Mouse (Mus musculus): ENCODE results near the gene 1110008L16Rik. TPM values are rescaled to one million over a fixed set of nuclear protein-coding genes. Genes with fewer than 3 reads are reported as not detected.

The 1110008L16Rik gene
- total RNA-seq, 2 experiments from 2014 or later = 11.3 to 15.2 TPM

DNA sequence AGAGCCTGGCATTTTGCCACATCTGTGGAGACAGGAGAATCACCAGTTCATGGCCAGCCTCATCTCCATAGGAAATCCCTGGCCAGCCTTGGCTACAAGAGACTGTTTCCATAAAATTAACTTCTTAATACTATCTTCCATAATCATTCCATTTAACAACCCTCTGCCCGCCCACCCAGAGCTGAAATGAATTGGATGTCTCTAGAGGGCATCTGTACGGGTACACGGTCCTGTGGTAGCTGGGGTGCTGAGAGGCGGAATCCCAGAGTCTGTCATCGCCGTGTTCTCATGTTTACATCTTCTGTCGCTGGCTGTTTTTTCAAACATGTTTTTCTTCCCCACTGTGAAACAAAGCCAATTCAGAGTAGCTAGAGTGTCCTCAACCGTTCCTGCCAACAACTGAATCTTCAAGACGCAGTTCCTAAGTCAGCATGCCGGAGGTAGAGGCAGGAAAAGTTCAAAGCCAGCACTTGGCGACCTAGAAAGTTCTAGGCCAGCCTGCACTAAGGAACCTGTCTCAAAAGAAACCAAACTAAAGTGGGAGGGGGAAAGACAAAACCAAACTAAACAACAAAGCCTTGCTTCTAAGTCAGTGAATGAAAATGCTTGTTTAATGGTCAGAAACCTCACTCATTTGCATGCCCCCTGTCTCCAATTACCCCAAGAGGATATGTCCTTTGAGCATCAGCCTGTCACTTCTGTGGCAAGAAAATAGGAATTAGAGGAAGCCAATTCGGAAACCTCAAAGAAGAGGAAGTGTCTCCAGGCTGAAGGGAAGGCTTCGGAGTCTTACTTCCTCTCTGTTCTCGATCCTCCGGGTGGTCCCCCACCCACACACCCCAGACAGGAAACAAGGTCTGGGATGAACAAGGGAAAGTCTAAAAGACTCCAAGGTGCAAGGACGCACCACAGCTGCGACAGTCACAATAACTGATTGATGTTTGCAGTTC, 90.0 kb downstream of the 1110008L16Rik start:
- no peak for DNase-seq (ENCODE audit: low spot score in 2 of 2)

DNA sequence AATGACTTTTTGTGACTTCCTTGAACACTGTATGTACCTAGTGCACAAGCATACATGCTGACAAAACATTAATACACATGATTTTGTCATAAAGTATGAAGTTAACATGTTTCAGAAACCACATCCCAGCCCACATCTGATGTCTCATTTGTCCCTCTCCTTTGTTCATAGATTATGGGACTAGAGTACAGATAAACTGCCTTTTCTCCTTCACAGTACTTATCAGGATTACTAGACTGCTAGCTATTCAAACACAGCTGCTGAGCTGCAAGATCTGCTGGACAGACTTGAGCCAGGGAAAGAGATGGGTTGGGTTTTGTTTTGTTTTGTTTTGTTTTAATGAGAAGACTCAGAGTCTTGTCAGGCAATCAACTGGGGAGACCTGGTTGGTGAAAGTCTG, 92.7 kb downstream of the 1110008L16Rik start:
- DNase-seq (ENCODE audit: low spot score in 2 of 2) = no peak

DNA sequence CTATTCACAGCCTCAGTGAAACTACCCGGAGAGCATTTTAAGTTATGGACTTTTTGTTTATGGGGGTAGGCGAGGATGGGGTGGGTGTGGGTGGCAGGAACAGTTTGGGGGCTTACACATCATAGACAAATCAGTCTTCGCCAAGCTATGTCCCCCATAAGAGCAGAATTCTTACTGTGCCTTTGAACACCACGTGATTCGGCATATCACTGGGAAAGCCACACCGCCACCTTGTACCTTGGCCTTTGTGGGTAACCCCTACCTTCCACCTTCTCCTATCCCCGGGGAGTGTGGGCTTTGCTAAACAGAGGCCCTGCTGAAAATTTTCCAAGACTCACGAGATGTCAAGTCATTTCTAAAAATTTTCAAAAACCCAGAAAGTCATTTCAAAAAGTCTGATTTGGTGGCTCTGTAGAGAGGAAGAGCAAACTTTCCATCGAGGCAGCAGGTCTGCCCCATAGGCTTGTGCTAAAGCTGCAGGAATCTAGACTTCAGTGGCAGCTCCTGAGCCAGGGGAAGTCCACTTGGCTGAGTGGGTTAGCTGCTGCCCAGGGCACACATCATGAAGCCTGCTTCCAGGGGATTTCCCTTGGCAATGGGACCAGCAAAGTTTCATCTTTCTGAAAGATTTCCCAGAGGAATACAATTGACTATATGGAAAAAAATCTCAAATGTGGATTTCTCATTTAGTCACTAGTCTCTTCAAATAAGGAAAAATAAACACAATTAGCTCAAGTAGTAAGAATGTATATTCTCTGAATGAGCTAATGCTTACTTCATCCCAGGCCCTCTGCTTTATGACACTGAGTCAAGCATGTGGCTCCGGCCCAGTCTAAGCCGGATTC, 93.6 kb downstream of the 1110008L16Rik start:
- DNase-seq (ENCODE audit: low spot score in 2 of 2) = no peak

DNA sequence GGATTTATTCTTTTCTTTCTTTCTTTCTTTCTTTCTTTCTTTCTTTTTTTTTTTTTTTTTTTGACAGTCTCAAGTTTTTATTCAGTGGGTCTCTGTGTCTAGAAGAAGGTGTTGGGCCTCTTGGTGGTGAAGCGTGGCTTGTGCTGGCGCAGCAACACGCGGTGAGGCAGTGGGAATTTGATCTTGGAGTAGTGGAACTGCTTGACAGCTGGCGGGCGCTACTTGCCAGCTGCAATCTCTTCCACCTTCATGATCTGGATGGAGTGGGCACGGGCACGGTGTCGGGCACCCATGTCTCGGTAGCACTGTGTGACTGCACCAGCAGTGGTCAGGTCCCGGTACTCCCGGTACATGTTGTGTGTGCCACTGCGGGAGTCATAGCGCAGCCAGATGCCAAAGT, 96.2 kb downstream of the 1110008L16Rik start:
- peak in 1 of 2 experiments; percentile 12 for DNase-seq (ENCODE audit: low spot score in 2 of 2)

DNA sequence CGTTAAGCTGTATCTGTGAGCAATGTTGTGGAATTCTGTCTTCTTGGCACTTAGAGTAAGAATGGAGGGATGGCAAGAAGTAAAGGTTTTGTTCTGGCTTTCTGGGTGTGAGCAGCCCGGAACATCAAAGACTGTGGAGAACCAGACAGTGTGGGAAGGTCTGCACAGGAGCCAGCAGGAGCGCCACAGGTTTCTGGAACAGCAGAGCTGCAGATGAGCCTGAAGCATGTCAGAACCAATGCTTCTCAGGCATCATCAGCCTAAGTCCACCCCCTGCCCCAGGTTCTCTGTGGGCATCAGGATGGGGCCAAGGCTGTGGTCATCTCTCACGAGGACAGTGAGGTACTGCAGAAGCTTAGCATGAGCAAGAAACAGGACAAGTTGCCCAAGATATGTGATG, 97.2 kb downstream of the 1110008L16Rik start:
- DNase-seq (ENCODE audit: low spot score in 2 of 2) = no peak

DNA sequence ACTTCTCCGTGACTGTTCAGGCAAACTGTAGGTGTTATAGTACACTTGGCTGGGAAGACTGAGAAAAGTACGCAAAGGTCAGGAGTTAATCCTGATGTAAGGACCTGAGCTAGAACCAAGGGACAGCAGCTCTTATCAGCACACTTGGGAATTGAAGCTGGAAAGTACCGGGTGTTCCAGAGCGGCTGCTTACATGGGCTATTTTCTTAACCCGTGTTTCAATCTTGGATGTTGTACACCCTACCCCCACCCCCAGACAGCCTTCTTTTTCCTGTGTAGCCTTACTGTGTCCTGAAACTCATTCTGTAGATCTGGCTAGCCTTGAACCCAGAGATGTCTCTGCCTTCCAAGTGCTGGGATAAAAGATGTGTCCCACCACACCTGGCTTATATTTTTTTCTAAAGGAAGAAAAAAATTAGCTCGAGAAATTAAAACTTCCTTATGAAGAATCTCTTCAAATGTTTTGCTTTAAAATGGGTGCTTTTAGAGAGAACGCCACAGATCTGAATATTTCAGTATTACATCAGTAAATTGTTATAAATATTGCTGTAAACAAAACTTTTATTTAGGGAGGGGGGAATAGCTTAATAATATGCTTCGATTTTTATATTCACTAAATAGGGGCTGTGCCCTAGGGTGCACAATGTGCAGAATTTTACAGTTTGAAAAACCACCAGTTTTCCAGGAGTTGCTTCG, 98.3 kb downstream of the 1110008L16Rik start:
- no peak for DNase-seq (ENCODE audit: low spot score in 2 of 2)

DNA sequence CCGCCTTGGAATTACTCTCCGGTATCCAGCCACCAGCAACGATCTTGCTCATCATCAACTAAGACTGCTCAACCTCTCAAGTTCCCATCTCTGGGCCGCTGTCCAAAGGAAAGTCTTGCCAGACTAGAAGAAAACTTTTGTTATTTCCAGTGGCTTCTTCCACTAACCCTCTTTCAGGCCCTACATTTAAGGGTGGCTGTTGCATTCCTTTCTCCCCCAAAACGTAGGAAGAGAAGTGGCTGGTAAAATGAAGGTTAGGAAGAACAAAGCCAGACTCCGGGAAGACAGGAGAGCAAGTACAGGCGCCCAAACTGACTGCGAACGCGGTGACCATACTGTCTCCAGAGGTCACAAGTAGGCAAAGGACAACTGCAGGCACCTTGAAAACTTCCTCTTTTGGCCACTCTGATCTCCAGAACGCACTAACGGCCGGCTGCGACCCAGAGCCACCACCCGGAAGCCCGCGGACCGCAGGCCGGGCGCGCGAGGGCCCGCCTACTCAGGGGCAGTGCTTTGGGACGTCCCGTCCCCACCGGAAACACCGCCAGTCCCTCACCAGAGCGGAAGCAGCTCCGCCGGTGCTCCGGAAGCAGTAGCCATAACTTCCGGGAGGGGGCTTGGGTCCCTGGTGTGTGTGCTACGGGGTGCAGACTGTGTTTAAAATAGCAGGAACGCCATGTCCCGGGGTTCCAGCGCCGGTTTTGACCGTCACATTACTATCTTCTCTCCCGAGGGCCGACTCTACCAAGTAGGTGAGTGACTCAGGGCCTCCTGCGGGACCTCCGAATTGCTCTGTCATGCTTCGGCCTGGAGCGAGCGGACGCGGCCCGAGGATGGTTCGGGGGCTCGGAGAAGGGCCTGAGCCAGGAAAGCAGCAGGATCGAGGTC, 99.1 kb downstream of the 1110008L16Rik start:
- DNase-seq (ENCODE audit: low spot score in 2 of 2) = peak; percentile 85 to 86

DNA sequence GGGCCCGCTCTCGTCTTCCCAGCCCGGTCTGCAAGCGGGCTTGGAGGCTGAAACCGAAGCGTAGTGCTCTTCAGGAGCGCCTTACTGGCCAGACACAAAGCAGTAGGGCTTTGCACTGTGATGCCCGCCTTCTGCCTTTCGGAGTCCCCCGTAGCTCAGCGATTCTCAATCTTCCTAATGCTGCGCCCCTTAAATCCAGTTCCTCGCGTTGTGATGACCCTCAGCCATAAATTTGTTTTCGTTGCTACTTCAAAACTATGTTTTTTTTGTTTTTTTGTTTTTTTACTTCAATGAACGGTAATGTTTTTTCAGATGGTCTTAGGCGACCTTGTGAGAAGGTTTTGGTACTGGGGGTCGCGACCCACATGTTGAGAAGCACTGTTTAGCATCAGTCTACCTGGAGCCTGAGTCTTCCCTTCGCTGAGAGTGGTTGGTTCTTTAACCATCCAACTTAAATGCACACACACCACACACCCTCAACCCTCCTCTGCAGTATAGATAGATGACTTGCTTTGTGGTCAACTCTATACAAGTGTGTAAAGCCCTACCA, 99.8 kb downstream of the 1110008L16Rik start:
- no peak for DNase-seq (ENCODE audit: low spot score in 2 of 2)

DNA sequence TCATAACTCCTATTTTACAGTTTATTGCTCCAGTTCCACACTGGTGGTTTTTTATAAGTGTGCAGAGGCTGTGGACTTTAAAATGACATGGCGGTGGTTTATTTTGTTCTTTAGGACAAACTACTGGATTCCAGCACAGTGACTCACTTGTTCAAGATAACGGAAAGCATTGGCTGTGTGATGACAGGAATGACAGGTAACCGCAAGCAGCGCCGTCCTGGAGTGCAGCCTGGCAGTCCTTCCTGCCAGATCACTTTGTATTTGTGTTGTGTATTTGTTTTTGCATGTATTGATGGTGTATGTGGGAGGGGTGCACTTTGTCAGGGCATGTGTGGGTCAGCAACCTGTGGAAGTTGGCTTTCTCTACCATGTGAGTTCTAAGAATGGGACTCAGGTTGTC, 108.5 kb downstream of the 1110008L16Rik start:
- no peak for DNase-seq (ENCODE audit: low spot score in 2 of 2)

DNA sequence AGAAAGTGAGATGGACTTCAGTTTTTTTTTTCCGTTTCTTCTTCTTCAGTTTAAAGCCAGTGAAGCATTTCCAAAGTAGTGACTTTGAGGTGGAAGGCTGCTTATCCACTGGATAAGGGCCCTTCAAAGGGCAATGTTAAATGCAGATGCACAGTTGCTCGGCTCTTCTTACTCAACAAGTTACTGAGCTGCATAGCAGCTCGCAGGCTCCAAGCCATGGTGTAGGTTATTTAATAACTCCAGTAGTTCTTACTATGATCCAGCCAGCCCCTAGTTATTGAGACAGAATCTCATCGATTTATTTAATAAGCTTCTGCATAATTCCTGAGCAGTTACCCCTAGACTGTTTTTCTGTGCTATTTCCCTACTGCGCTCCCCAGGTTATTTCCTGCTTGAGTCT, 115.9 kb downstream of the 1110008L16Rik start:
- no peak for DNase-seq (ENCODE audit: low spot score in 2 of 2)

DNA sequence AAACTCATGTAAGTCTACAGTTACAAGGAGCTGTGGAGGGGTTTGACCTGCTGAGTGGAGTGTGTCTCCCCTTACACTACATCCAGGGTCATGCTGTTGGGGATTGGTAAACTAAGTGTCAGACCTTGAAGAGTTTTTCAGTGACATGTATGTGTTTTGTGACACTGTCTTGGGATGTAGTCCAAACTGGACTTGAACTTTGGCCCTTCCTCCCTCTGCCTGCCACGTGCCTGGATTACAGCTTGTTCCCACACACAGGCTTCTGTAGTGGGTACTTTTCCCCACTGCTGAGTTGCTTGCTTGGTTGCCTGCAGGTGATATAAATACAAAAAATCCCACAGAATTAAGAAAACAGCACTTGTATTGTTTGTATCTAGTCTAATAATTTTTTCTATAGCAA, 116.4 kb downstream of the 1110008L16Rik start:
- no peak for DNase-seq (ENCODE audit: low spot score in 2 of 2)

DNA sequence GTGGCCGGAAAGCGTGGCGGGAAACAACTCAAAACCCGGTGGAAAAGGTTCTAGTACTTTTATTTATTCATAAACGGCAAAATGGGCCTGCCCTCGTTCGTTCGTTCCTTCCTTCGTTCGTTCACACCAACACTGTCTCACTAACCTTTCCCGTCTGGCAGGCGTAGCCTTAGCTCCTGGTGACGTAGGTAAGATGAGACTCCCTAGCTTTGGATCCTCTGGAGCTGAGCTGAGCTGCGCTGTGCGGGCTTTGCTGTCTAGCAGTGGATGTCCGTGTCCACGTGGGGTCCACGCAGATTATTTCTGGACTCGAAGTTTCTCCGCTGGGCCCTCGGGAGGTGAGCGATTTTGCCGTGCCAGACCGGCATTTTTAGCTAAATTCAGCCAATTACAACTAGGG, 120.8 kb downstream of the 1110008L16Rik start:
- DNase-seq (ENCODE audit: low spot score in 2 of 2) = no peak

DNA sequence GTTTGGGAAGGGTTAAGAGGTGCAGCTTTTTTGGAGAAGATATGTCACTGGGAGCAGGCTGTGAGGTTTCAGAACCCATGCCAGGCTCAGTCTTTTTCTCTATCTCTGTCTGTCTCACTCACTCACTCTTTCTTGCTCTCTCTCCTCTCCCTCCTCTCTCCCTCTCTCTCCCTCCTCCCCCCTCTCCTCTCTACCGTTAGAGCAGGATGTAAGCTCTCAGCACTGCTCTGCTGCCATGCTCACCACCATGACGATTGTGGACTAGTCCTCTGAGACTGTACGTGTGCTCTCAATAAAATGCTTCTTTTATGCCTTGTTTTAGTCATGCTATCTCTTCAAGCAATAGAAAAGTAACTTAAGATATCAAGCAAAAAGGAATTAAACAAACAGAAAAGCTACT, 122.7 kb downstream of the 1110008L16Rik start:
- DNase-seq (ENCODE audit: low spot score in 2 of 2) = no peak

DNA sequence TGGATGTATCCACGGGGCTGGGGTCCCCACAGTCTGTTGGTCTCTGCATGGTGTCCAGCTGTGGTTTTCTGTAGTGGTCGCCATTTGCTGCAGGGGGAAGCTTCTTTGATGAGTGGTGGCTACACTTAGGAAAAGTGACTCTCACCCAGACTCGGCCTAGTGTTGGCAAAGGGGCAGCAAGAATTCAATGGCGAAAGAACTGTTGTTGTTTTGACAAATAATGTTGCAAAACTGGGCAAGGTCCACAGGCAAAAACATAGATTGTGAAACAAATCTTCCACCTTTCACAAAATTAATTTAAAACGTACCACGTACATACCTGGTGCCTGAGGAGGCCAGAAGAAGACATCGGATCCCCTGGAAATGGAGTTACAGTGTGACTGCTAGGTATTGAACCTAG, 126.9 kb downstream of the 1110008L16Rik start:
- no peak for DNase-seq (ENCODE audit: low spot score in 2 of 2)

DNA sequence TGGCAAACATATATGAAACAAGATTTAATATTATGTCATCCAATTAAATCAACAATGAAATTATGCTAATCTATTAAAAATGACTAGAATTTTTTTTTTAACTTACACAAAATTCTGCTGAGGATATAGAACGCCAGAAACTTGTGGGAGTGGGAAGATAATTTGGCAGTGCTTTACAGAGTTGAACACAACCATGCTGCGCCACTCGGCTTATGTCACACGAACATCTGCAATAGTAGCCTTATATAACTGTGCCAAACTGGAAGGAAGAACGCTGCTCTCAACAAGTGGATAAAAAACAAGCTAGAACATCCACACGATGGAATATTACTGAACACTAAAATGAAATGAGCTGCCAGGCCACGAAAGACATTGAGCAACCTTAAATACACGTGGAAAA, 129.8 kb downstream of the 1110008L16Rik start:
- no peak for DNase-seq (ENCODE audit: low spot score in 2 of 2)

DNA sequence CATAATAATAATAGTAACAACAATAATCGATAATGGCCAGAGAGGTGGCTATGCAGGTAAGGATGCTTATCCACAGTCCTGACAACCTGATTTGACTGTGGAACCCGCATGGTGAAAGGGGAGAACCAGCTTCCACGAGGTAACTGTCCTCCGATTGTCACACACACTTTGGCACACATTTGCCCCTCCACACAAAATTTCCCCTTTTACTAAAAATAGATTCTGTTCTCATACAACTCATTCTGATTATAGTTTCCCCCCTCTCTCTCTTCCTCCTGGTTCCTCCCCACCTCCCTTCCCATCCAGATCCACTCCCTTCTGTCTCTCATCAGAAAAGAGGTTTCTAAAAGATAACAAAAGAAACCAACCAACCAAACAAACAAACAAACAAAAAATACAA, 130.6 kb downstream of the 1110008L16Rik start:
- DNase-seq (ENCODE audit: low spot score in 2 of 2) = no peak

Data from adrenal gland, adult 18-20 months (tissue).